Mouse (Mus musculus) frontal cortex, postnatal 36 days (tissue): ENCODE data around the gene Rbfox1.

ENCODE experiments used
- DNase-seq, 2 experiments: peaks; one replicate each; pipeline ENCODE4 v3.0.0; 2022; ENCODE audit warnings: low spot score in 2 of 2

Gene Rbfox1

GRCm38 (mm10) chr16:6212916-6213315 is 327.8 kb downstream of the Rbfox1 start:
- DNase-seq: no peak

- DNase-seq: peak in 1 of 2 experiments; percentile 21
These were observed 342.3 kb downstream of the Rbfox1 start for GRCm38 (mm10) chr16:6227449-6227848.

GRCm38 (mm10) chr16:6232966-6233365 is 347.8 kb downstream of the Rbfox1 start:
- DNase-seq: peak in 1 of 2 experiments; percentile 49

GRCm38 (mm10) chr16:6241393-6241792 is 356.2 kb downstream of the Rbfox1 start:
- DNase-seq: peak in 1 of 2 experiments; percentile 58

DNA sequence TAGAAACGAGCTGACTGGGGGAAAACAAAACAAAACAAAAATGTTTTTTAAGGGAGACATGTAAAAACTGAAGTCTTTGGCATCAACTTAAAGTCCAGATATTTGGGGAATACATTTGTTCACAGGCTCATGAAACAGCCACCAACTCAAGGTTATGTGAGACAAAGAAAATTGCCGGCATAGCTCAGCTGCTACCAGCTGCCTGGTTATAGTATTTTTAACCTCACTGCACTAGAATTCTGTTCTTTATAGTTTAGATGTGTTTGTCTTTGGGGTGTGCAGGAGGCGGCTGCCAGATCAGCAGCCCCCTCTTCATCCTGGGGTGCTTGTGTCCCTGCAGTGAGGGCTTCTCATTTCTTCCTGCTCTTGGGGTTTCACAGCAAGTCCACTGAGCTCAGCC is 357.3 kb downstream of the Rbfox1 start:
- DNase-seq: no peak

DNA sequence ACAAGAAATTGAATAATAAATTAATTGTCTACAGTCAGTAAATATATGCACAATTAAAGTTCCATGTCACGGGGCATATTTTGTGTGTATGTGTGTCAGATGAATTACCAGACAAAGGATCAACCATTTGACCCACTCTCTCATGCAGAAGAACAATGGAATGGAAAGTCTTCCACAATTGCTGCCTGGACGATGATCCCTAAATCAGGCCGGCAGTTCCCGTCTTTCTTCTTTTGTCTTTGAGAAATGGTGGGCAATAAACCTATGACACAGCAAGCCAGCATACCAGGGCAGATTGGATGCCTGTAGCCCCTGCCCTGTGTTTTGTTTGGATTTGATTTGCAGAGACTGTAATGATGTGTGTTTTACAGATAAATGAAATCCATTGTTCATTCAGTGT is 362.4 kb downstream of the Rbfox1 start:
- no peak for DNase-seq

DNA sequence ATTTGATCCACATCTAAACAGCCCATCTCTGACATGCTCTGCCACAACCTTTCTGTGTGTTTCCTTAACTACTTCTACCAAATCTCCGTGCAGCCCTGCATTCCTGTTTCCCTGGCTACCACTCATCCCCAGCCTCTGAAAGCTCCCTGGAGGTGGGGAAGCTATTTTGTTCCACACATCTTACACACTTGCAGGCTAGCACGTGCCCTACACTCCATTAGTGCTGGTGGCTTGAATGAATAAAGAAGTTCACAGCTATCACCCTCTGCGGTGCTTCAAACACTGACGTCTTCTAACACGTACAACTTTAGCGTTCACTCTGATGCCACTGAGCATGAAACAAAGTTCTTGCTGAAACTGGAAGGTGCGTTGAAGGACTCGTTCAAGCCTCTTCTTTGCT is 379.4 kb downstream of the Rbfox1 start:
- no peak for DNase-seq

DNA sequence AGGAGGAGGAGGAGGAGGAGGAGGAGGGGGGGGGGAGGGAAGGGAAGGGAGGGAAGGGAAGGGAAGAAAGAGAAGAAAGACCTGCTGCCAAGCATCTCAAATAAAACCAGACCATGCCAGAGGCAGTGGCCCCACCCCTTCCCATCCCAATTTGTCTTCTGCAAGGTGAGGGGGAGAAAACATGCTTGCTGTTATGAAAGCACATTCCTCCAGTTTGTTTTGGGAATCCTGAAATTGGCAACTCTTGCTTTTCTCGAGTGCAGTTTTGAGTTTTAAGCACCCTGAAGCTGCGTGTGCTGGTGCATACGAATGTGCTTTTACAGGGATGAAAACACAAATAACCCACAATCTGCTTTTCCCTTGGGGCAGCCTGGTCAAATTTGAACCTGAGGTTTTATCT is 380.5 kb downstream of the Rbfox1 start:
- DNase-seq: no peak

GRCm38 (mm10) chr16:6271596-6272370 is 386.6 kb downstream of the Rbfox1 start:
- no peak for DNase-seq

DNA sequence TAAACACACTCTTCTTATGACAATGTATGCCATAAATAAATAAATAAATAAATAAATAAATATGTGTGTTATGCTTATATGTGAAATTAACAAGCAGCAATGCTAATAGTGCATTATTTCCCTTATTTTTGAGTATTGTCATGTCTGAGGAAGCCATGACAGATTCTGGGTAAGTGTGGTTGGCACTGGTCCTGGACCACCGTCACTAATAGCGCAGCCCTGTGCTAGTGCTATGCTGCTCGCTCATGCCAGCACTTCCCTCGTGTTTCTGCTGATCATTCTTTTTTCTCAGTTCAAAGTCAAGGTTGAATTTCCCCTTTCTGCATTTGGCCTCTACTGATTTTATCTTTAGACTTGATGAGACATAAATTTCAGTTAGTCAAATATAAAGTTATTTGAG is 398.3 kb downstream of the Rbfox1 start:
- DNase-seq: no peak

DNA sequence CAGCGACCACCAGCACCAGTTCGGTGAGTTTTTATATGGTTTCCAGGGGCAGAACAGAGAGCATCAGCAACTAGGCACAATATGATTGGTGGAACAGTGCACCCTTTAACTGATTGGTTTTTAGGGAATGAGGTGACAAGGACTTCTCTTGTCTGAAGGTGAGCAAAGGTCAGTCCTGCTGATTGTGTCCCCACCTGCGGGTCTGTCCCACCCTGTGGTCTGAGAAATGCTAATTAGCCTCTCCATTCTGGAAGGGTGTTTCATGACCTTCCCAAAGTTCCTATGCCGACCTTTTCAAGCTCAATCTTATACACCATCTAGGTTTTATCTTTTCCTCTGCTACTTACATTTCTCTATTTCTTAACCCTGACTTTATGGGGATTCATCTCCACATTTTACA is 399.2 kb downstream of the Rbfox1 start:
- no peak for DNase-seq

DNA sequence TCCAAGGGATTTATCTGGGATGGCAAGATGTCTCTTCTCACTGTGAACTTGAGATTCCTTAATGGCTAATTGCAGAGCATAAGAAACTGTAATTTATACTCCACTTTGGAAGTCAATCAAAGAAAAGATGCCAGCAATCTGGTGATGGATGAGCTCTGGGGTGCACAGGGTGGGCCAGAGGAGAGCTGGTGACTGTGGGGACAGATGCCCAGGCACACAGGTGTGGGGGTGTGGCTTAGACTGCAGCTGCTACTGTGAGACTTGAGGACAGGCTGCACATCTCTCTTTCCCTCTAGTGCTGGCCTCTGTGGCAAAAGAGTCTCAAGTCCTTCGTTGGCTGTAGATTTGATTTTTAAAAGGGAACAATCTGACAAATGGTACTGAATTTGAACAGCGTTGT is 402.5 kb downstream of the Rbfox1 start:
- no peak for DNase-seq

DNA sequence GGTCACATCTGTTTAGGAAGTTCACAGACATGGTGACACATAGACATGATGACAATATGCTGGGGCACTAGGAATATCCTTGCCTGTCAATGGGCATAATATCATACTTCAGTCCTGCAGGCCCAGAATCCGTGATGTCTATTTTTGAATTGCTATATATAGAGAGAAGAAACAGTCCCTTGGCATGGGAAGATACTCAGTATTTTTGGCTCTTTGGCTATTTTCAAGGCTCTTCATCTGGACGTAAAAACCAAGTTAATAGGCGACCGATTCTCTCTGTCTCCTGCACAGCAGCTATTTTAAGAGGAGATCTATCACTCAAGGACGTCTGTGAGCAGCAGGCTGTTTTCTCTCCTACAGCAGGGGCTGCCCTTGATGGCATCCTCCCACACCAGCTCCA is 415.0 kb downstream of the Rbfox1 start:
- no peak for DNase-seq

- no peak for DNase-seq
These were observed 417.9 kb downstream of the Rbfox1 start for GRCm38 (mm10) chr16:6303082-6303481.

DNA sequence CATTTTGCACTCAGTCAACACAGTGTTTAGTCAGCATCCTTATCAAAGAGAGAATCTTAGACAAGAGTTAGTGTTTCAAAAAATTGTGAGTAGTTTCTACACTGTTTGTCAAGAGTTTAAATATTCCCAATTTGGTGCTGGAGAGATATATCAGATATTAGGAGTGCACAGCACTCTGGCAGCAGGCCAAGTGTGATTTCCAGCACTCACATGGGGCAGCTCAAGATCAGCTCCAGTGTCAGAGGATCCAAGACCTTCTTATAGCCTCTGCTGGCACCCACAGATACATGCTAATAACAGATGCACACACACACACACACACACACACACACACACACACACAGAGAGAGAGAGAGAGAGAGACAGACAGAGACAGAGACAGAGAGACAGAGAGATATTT is 424.8 kb downstream of the Rbfox1 start:
- DNase-seq: no peak

DNA sequence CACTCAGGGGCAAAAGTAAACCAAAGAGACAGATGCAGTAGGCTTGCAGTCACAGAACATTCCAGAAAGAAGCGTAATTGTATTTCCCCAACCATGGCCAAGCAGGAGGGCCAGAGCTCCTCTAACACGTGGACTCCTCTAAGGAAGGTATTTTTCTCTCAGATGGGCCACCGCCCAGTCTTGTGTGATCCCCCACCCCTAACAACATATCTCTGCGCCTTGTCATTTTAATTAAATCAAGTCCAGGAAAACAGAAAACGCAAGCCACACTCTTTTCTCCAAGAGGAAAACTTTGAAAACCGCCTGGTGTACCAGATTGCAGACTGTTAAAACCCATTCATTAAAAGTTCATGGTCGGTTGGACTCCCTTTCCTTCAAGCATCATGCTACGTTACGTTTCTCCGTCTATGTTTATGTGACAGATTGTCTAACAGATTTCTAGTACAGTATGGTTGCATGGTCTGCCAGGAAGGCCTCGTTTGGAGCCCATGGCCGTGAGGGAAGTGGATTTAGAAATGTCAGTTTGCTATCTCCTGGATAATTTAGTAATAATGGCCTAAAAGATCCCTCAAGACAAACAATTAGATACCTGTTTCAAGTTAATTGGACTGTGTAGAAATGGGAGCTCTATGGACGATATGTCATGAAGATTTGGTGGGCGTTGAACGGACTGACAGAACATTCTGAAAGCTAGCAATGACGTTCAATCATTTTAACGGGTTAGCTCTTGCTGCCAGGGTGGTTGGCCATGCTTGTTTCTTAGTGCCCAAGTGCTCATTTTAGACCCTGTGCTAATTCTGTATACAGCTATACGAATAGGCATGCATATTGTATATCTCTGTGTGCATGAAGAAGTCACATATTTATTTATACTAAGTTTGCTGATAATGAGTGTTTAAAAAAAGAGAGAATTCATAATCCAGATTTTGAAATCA is 425.9 kb downstream of the Rbfox1 start:
- no peak for DNase-seq

- peak; percentile 40 to 61 for DNase-seq
These were observed 428.5 kb downstream of the Rbfox1 start for GRCm38 (mm10) chr16:6313689-6314088.

- no peak for DNase-seq
These were observed 439.7 kb downstream of the Rbfox1 start for GRCm38 (mm10) chr16:6324832-6325231.

- DNase-seq: peak in 1 of 2 experiments; percentile 36
These were observed 446.3 kb downstream of the Rbfox1 start for GRCm38 (mm10) chr16:6331400-6331939.

GRCm38 (mm10) chr16:6333273-6333672 is 448.1 kb downstream of the Rbfox1 start:
- DNase-seq: no peak

- DNase-seq: no peak
These were observed 462.9 kb downstream of the Rbfox1 start for GRCm38 (mm10) chr16:6348103-6348502.

DNA sequence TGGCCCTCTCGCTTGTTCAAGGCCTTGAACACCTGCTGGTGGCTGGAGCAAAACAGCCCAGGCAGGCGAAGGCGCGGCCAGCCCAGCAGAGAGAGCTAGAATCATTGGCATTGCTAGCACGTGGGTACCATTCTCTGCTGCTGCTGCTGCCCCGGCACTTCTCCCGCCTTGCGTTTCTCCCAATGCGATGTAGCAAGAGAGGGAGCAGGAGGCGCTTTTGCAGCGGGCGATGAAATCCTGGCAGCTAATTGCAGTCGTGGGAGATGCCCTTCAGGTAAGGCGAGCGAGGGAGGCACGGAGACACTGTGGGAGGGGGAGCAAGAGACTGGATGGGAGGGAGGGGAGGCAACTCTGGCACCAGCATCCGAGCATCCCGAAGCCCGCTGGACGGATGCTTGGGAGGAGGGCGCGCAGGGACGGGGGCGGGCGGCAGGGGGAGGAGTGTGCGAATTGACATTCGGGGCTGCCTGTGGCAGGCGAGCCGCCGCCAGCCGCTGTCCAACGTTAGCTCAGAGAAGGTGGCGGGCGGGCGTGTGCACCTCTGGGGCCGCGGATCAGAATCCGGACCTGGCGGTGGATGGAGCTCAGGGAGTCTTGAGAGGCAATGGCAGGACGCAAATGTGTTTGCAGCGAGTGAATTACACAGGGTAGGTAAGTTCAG is 463.6 kb downstream of the Rbfox1 start:
- peak; percentile 74 for DNase-seq
